Mouse (Mus musculus) liver, embryonic 15.5 days (tissue): Measurements from ENCODE around the gene Xylt1. TPM values are rescaled to one million over a fixed set of nuclear protein-coding genes. Genes with fewer than 3 reads are reported as not detected.

Experiments used
- ATAC-seq: fragments of 200-750 bp; cut with Nextera tagmentation; 2 replicates; pipeline ENCODE4 v1.8.0; 2017; ENCODE audit warnings: moderate number of reproducible peaks, mild to moderate bottlenecking, moderate library complexity; ENCODE audit not compliant: insufficient read depth
- H3K27ac ChIP-seq: fragments of 300-500 bp; sonication (generic); replicated peaks from 2 replicates; pipeline ENCODE4 v1.5.1; 2015; ENCODE audit warnings: mild to moderate bottlenecking, inconsistent platforms
- H3K27me3 ChIP-seq: fragments of 300-500 bp; sonication (generic); 2 replicates; pipeline ENCODE4 v1.6.1; 2015; ENCODE audit warnings: mild to moderate bottlenecking, inconsistent platforms
- H3K36me3 ChIP-seq: fragments of 300-500 bp; sonication (generic); replicated peaks from 2 replicates; pipeline ENCODE4 v1.6.1; 2015; ENCODE audit warnings: moderate library complexity, mild to moderate bottlenecking, inconsistent platforms
- H3K4me1 ChIP-seq: fragments of 300-500 bp; sonication (generic); replicated peaks from 2 replicates; pipeline ENCODE4 v1.6.1; 2015; ENCODE audit warnings: inconsistent platforms
- H3K4me2 ChIP-seq: fragments of 300-500 bp; sonication (generic); 2 replicates; pipeline ENCODE4 v1.6.1; 2015; ENCODE audit warnings: moderate library complexity, mild to moderate bottlenecking, inconsistent platforms
- H3K4me3 ChIP-seq: fragments of 300-500 bp; sonication (generic); replicated peaks from 2 replicates; pipeline ENCODE4 v1.5.1; 2015; ENCODE audit warnings: mild to moderate bottlenecking, inconsistent platforms
- H3K9ac ChIP-seq: fragments of 300-500 bp; sonication (generic); 2 replicates; pipeline ENCODE4 v1.6.1; 2015; ENCODE audit warnings: moderate library complexity, mild to moderate bottlenecking, inconsistent platforms
- H3K9me3 ChIP-seq: fragments of 300-500 bp; sonication (generic); replicated peaks from 2 replicates; pipeline ENCODE4 v1.6.1; 2016; ENCODE audit warnings: inconsistent platforms
- WGBS: fragments of 180-500 bp; shearing (Covaris S2); methylation state at CpG from one replicate; pipeline ENCODE4 v1.1.7; 2015; ENCODE audit warnings: mixed read lengths; ENCODE audit not compliant: insufficient replicate concordance; 5-methylcytosine and 5-hydroxymethylcytosine counted together
- polyA plus RNA-seq: library from polyadenylated mRNA; unstranded; fragments of >200 nt; fragmentation: Nextera tagmentation; extraction: Ambion mirVana; gene quantifications from 2 replicates; pipeline ENCODE4 v1.2.1, GENCODE M21; 2015

Gene Xylt1
- polyA plus RNA-seq, 1 experiment from 2014 or later: 0.24 TPM

GRCm38 (mm10) chr7:117594191-117594590 is 213.4 kb downstream of the Xylt1 start:
- Histone ChIP-seq H3K9ac (no peak overlapping the region), H3K4me2 (no peak overlapping the region), H3K4me3 (no peak overlapping the region), H3K9me3 (no peaks in the 10 kb centered on the region), H3K36me3 (no peaks in the 10 kb centered on the region), H3K27ac (no peak overlapping the region), H3K27me3 (no peaks in the 10 kb centered on the region), H3K4me1 (no peaks in the 10 kb centered on the region)
- WGBS: 57% methylated on average over 2 of the region's 2 CpGs
- no peak for ATAC-seq

- no peaks in the 10 kb centered on the region for H3K4me1 ChIP-seq
- H3K36me3 ChIP-seq: no peaks in the 10 kb centered on the region
- no peaks in the 10 kb centered on the region for H3K9me3 ChIP-seq
- H3K9ac ChIP-seq: no peak overlapping the region
- 68% methylated on average over 12 of the region's 12 CpGs for WGBS
- no peaks in the 10 kb centered on the region for H3K27me3 ChIP-seq
- H3K4me3 ChIP-seq: no peak overlapping the region
- no peak for ATAC-seq
- H3K4me2 ChIP-seq: no peak overlapping the region
- no peak overlapping the region for H3K27ac ChIP-seq
Measured at GRCm38 (mm10) chr7:117595029-117595695, 214.4 kb downstream of the Xylt1 start.

- Histone ChIP-seq H3K4me3 (no peak overlapping the region), H3K9ac (no peak overlapping the region), H3K4me2 (no peak overlapping the region), H3K27me3 (no peaks in the 10 kb centered on the region), H3K9me3 (no peaks in the 10 kb centered on the region), H3K36me3 (no peaks in the 10 kb centered on the region), H3K27ac (no peak overlapping the region), H3K4me1 (no peaks in the 10 kb centered on the region)
- WGBS: 47% methylated on average over 7 of the region's 7 CpGs
- no peak for ATAC-seq
Measured at GRCm38 (mm10) chr7:117600443-117600842, 219.7 kb downstream of the Xylt1 start.

GRCm38 (mm10) chr7:117610439-117610838 is 229.7 kb downstream of the Xylt1 start:
- no peak for ATAC-seq
- peaks cover 2% of the 10 kb centered on the region; the same call in 1 of the 2 replicates for H3K4me1 ChIP-seq

GRCm38 (mm10) chr7:117612788-117613473 is 232.2 kb downstream of the Xylt1 start:
- Histone ChIP-seq H3K27ac (no peak overlapping the region), H3K4me2 (no peak overlapping the region)

More at GRCm38 (mm10) chr7:117610439-117610838, 229.7 kb downstream of the Xylt1 start:
- no peak overlapping the region for H3K4me3 ChIP-seq
- H3K9ac ChIP-seq: no peak overlapping the region
- H3K4me2 ChIP-seq: no peak overlapping the region
- H3K27ac ChIP-seq: no peak overlapping the region
- H3K27me3 ChIP-seq: no peaks in the 10 kb centered on the region
- 62% methylated on average over 6 of the region's 6 CpGs for WGBS
- no peaks in the 10 kb centered on the region for H3K9me3 ChIP-seq
- H3K36me3 ChIP-seq: no peaks in the 10 kb centered on the region

GRCm38 (mm10) chr7:117613796-117614195 is 233.0 kb downstream of the Xylt1 start:
- ATAC-seq: no peak
- 10% methylated on average over 3 of the region's 3 CpGs for WGBS

More at GRCm38 (mm10) chr7:117612788-117613473, 232.2 kb downstream of the Xylt1 start:
- 0 out of 2 replicates have a peak, but pooled peaks have one; percentile 22 for ATAC-seq
- H3K4me1 ChIP-seq: peaks cover 2% of the 10 kb centered on the region; the same call in 1 of the 2 replicates
- H3K9ac ChIP-seq: no peak overlapping the region
- no peak overlapping the region for H3K4me3 ChIP-seq
- no peaks in the 10 kb centered on the region for H3K9me3 ChIP-seq
- WGBS: 63% methylated on average over 11 of the region's 11 CpGs
- no peaks in the 10 kb centered on the region for H3K27me3 ChIP-seq
- no peaks in the 10 kb centered on the region for H3K36me3 ChIP-seq

GRCm38 (mm10) chr7:117614346-117614745 is 233.6 kb downstream of the Xylt1 start:
- H3K4me3 ChIP-seq: no peak overlapping the region
- 58% methylated on average over 2 of the region's 2 CpGs for WGBS
- H3K27me3 ChIP-seq: no peaks in the 10 kb centered on the region
- no peak overlapping the region for H3K4me2 ChIP-seq
- no peak overlapping the region for H3K9ac ChIP-seq
- peaks cover 2% of the 10 kb centered on the region; the same call in 1 of the 2 replicates for H3K4me1 ChIP-seq
- no peak for ATAC-seq
- no peaks in the 10 kb centered on the region for H3K36me3 ChIP-seq
- H3K27ac ChIP-seq: no peak overlapping the region
- no peaks in the 10 kb centered on the region for H3K9me3 ChIP-seq

More at GRCm38 (mm10) chr7:117613796-117614195, 233.0 kb downstream of the Xylt1 start:
- Histone ChIP-seq H3K27ac (no peak overlapping the region), H3K9me3 (no peaks in the 10 kb centered on the region), H3K27me3 (no peaks in the 10 kb centered on the region), H3K4me3 (no peak overlapping the region), H3K36me3 (no peaks in the 10 kb centered on the region), H3K4me2 (no peak overlapping the region), H3K9ac (no peak overlapping the region), H3K4me1 (peaks cover 2% of the 10 kb centered on the region; the same call in 1 of the 2 replicates)

- Histone ChIP-seq H3K4me3 (no peak overlapping the region), H3K36me3 (no peaks in the 10 kb centered on the region), H3K9me3 (no peaks in the 10 kb centered on the region), H3K27ac (no peak overlapping the region), H3K9ac (no peak overlapping the region), H3K4me1 (peaks cover 2% of the 10 kb centered on the region; the same call in 1 of the 2 replicates), H3K27me3 (no peaks in the 10 kb centered on the region), H3K4me2 (no peak overlapping the region)
- ATAC-seq: no peak
- 65% methylated on average over 5 of the region's 5 CpGs for WGBS
Measured at GRCm38 (mm10) chr7:117614851-117615250, 234.1 kb downstream of the Xylt1 start.

GRCm38 (mm10) chr7:117616277-117616676 is 235.5 kb downstream of the Xylt1 start:
- H3K27ac ChIP-seq: no peak overlapping the region
- no peak for ATAC-seq
- H3K36me3 ChIP-seq: no peaks in the 10 kb centered on the region
- no peak overlapping the region for H3K9ac ChIP-seq
- H3K4me3 ChIP-seq: no peak overlapping the region
- peaks cover 2% of the 10 kb centered on the region; the same call in 1 of the 2 replicates for H3K4me1 ChIP-seq
- no peaks in the 10 kb centered on the region for H3K9me3 ChIP-seq
- no peaks in the 10 kb centered on the region for H3K27me3 ChIP-seq
- no peak overlapping the region for H3K4me2 ChIP-seq
- 51% methylated on average over 5 of the region's 5 CpGs for WGBS

- no peak for ATAC-seq
- WGBS: 63% methylated on average over 4 of the region's 4 CpGs
- H3K4me2 ChIP-seq: no peak overlapping the region
Measured at GRCm38 (mm10) chr7:117618715-117619150, 238.0 kb downstream of the Xylt1 start.

GRCm38 (mm10) chr7:117621566-117621965 is 240.8 kb downstream of the Xylt1 start:
- no peak for ATAC-seq
- whole genome bisulfite sequencing: 64% methylated on average over 4 of the region's 4 CpGs
- no peak overlapping the region for H3K4me3 ChIP-seq
- no peaks in the 10 kb centered on the region for H3K4me1 ChIP-seq
- no peaks in the 10 kb centered on the region for H3K9me3 ChIP-seq
- no peaks in the 10 kb centered on the region for H3K27me3 ChIP-seq
- no peak overlapping the region for H3K27ac ChIP-seq
- H3K4me2 ChIP-seq: no peak overlapping the region
- H3K36me3 ChIP-seq: no peaks in the 10 kb centered on the region
- no peak overlapping the region for H3K9ac ChIP-seq

More at GRCm38 (mm10) chr7:117618715-117619150, 238.0 kb downstream of the Xylt1 start:
- Histone ChIP-seq H3K27ac (no peak overlapping the region), H3K9me3 (no peaks in the 10 kb centered on the region), H3K9ac (no peak overlapping the region), H3K27me3 (no peaks in the 10 kb centered on the region), H3K4me1 (no peaks in the 10 kb centered on the region; the same call in 1 of the 2 replicates), H3K4me3 (no peak overlapping the region), H3K36me3 (no peaks in the 10 kb centered on the region)
